34 mouse cellular contexts compared by ENCODE assay signal in the genomic region with DNA sequence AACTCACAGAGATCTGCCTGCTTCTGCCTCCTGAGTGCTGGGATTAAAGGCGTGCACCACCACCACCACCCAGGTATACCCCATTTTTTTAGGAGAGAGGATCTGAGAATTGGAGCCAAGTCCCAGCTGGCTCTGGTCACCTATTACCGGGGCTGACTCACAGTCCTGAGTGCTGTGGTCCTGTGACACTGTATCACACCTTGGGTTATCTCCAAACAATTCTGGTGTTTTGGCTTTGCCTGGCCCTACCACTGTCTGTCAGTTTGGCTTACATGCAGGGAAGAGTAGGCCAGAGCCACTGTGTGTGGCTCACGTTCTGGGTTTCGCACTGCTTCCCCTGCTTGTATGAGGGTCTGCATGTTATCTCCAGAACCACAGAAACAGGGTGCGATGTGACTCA. TPM values are rescaled to one million over a fixed set of nuclear protein-coding genes. Genes with fewer than 3 reads are reported as not detected.
DNase-seq lines count a peak whose midpoint lies in the region; ATAC-seq and TF ChIP-seq lines count a peak whose summit lies in the region.
"Had no signal": no experiment of that assay in that cellular context is flagged by ENCODE, and none has a peak within 500 bp of the region (broad histone marks: within the 10 kb centered on the region; RNA-seq: fewer than 3 reads in every experiment).

No protein-coding gene starts in this region.

- no peak for TF ChIP-seq CTCF in cerebellum, adult 2 months (IDR thresholded peaks at IDR 0.05; ENCODE audit: borderline replicate concordance, insufficient read depth, low read depth, low read length)
- no peak for TF ChIP-seq CTCF in liver, postnatal 0 days (IDR thresholded peaks at IDR 0.05; ENCODE audit: low read depth)
- TF ChIP-seq CTCF in cortical plate, adult 2 months (IDR thresholded peaks at IDR 0.05; ENCODE audit: extremely low read depth, insufficient read depth, low read length): no peak

- ATAC-seq in liver, embryonic 12.5 days: no peak
- ATAC-seq in liver, postnatal 0 days: no peak
- ATAC-seq: CD4-positive, CD25-positive, alpha-beta regulatory T cell, adult 4 months; forebrain, embryonic 13.5 days; forebrain, embryonic 16.5 days; hindbrain, postnatal 0 days; inflammation-experienced regulatory T-cells, adult 6 months; intestine, embryonic 16.5 days had no signal

- intact Hi-C loops in heart, postnatal 25 days (cut with DNase I): no loop called here

- TF ChIP-seq POLR2A in cerebellum, adult 2 months (IDR thresholded peaks at IDR 0.05; ENCODE audit: borderline replicate concordance, insufficient read depth, low read length): no peak
- no peak for TF ChIP-seq POLR2A in cortical plate, adult 2 months (IDR thresholded peaks at IDR 0.05; ENCODE audit: extremely low read depth, insufficient read depth, low read length)

- peak overlapping the region; percentile 17; the same call in 1 of the 2 replicates for H3K9ac ChIP-seq in liver, embryonic 12.5 days
- H3K9ac ChIP-seq in liver, postnatal 0 days (replicated peaks): no peak overlapping the region
- H3K9ac ChIP-seq: forebrain, embryonic 13.5 days; heart, embryonic 12.5 days; heart, embryonic 15.5 days; hindbrain, embryonic 14.5 days had no signal

- peak; percentile 48 to 74 for DNase-seq in cerebellum, adult 2 months
- no peak for DNase-seq in cerebellum, postnatal 25 days
- peak; percentile 85 for DNase-seq in heart, adult 11 months
- DNase-seq in heart, postnatal 25 days (ENCODE audit: low spot score): no peak
- no peak for DNase-seq in liver, postnatal 0 days
- DNase-seq in kidney, postnatal 25 days: no peak
- DNase-seq: adrenal gland, adult 2 months; adrenal gland, postnatal 14 days; cerebellum, adult 8-10 months; cerebellum, postnatal 10 days; gastrocnemius, postnatal 25 days; heart, postnatal 10 days; heart, postnatal 4 days; kidney, adult 18-20 months had no signal

- TF ChIP-seq EP300 in liver, postnatal 0 days (IDR thresholded peaks at IDR 0.05; ENCODE audit: low read depth): no peak

- H3K27ac ChIP-seq in cerebellum, adult 2 months (ENCODE audit: insufficient read depth, low read length): peak overlapping the region; percentile 47; the same call in 1 of the 2 replicates
- H3K27ac ChIP-seq in liver, embryonic 12.5 days: 0 out of 2 replicates have a peak overlapping the region, but pooled peaks have one; percentile 11
- no peak overlapping the region for H3K27ac ChIP-seq in liver, postnatal 0 days (ENCODE audit: low read depth)
- 0 out of 2 replicates have a peak overlapping the region, but pooled peaks have one; percentile 10 for H3K27ac ChIP-seq in cortical plate, adult 2 months (ENCODE audit: insufficient read depth, low read length)
- H3K27ac ChIP-seq: forebrain, embryonic 10.5 days; forebrain, embryonic 13.5 days; heart, embryonic 15.5 days; hindbrain, embryonic 14.5 days; hindbrain, postnatal 0 days had no signal

- H3K36me3 ChIP-seq in liver, embryonic 12.5 days: no peaks in the 10 kb centered on the region
- no peaks in the 10 kb centered on the region for H3K36me3 ChIP-seq in liver, postnatal 0 days (replicated peaks; ENCODE audit: insufficient read depth, low read length)
- H3K36me3 ChIP-seq: forebrain, embryonic 10.5 days; heart, embryonic 12.5 days; heart, embryonic 15.5 days had no signal

- 45% methylated on average over 5 of the region's 5 CpGs for WGBS in cerebellum, adult 2 months
- WGBS in liver, embryonic 12.5 days (ENCODE audit: insufficient replicate concordance): 76% methylated on average over 5 of the region's 5 CpGs
- WGBS in liver, postnatal 0 days (ENCODE audit: insufficient replicate concordance): 82% methylated on average over 5 of the region's 5 CpGs

- H3K4me2 ChIP-seq in liver, embryonic 12.5 days: no peak overlapping the region
- no peak overlapping the region for H3K4me2 ChIP-seq in liver, postnatal 0 days (ENCODE audit: low read depth, low read length)
- H3K4me2 ChIP-seq: forebrain, embryonic 13.5 days; heart, embryonic 12.5 days; heart, embryonic 15.5 days; hindbrain, embryonic 14.5 days had no signal

- peaks cover 12% of the 10 kb centered on the region for H3K4me1 ChIP-seq in cerebellum, adult 2 months (ENCODE audit: control insufficient read depth, insufficient read depth, low read length)
- H3K4me1 ChIP-seq in liver, embryonic 12.5 days: peaks cover 52% of the 10 kb centered on the region
- H3K4me1 ChIP-seq in liver, postnatal 0 days (ENCODE audit: insufficient read depth): peaks cover 3% of the 10 kb centered on the region; the same call in 1 of the 2 replicates
- peaks cover 3% of the 10 kb centered on the region; the same call in 1 of the 2 replicates for H3K4me1 ChIP-seq in cortical plate, adult 2 months (ENCODE audit: control insufficient read depth, insufficient read depth, low read length)

- no peak overlapping the region for H3K4me3 ChIP-seq in cerebellum, adult 2 months (replicated peaks; ENCODE audit: insufficient read depth, low read depth, low read length)
- H3K4me3 ChIP-seq in liver, embryonic 12.5 days: no peak overlapping the region
- H3K4me3 ChIP-seq in liver, postnatal 0 days (ENCODE audit: low read depth, low read length): no peak overlapping the region
- no peak overlapping the region for H3K4me3 ChIP-seq in cortical plate, adult 2 months (ENCODE audit: insufficient read depth, low read length)
- H3K4me3 ChIP-seq: forebrain, embryonic 10.5 days; forebrain, embryonic 13.5 days; heart, embryonic 12.5 days; heart, embryonic 15.5 days had no signal

- no peaks in the 10 kb centered on the region for H3K9me3 ChIP-seq in liver, embryonic 12.5 days (replicated peaks)
- no peaks in the 10 kb centered on the region for H3K9me3 ChIP-seq in liver, postnatal 0 days (ENCODE audit: low read length)
- H3K9me3 ChIP-seq: forebrain, embryonic 10.5 days; forebrain, embryonic 13.5 days; heart, embryonic 12.5 days; heart, embryonic 15.5 days had no signal

- H3K27me3 ChIP-seq in cerebellum, adult 2 months (ENCODE audit: control insufficient read depth, insufficient read depth, low read length): no peaks in the 10 kb centered on the region
- peaks cover 33% of the 10 kb centered on the region for H3K27me3 ChIP-seq in liver, embryonic 12.5 days (replicated peaks)
- H3K27me3 ChIP-seq in liver, postnatal 0 days (ENCODE audit: insufficient read depth, low read length): peaks cover 9% of the 10 kb centered on the region
- H3K27me3 ChIP-seq: forebrain, embryonic 13.5 days; heart, embryonic 15.5 days had no signal

RNA-seq across cellular contexts. Expression of gene Csdc2, which starts 3.7 kb away (rescaled TPM):
- 258 and 264 TPM in 2 replicates for polyA plus RNA-seq in cerebellum, adult 2 months (2012; rRNA removed)
- 10 to 100 TPM; 73.5 to 87.5 TPM for total RNA-seq in heart, postnatal 25 days (2021)
- 1.8 and 2.5 TPM in 2 replicates for polyA plus RNA-seq in liver, embryonic 12.5 days (2016; fragmentation: Nextera tagmentation; extraction: Ambion mirVana)
- 0.52 and 0.59 TPM in 2 replicates for polyA plus RNA-seq in liver, postnatal 0 days (2015; fragmentation: Nextera tagmentation; extraction: Ambion mirVana)
- 111 and 115 TPM in 2 replicates for polyA plus RNA-seq in cortical plate, adult 2 months (2012; rRNA removed)
- total RNA-seq: MEL had no signal
- polyA plus RNA-seq: CD4-positive, CD25-positive, alpha-beta regulatory T cell, adult 4 months; inflammation-experienced regulatory T-cells, adult 6 months had no signal

RNA-seq across cellular contexts. Expression of gene Polr3h, which starts 14.2 kb away (rescaled TPM):
- 50.4 and 51.2 TPM in 2 replicates for polyA plus RNA-seq in cerebellum, adult 2 months (2012; rRNA removed)
- total RNA-seq in heart, postnatal 25 days (2021): 1 to 10 TPM; 6.7 to 7.0 TPM
- polyA plus RNA-seq in liver, embryonic 12.5 days (2016; fragmentation: Nextera tagmentation; extraction: Ambion mirVana): 87.2 and 96.3 TPM in 2 replicates
- 57.0 and 57.3 TPM in 2 replicates for polyA plus RNA-seq in liver, postnatal 0 days (2015; fragmentation: Nextera tagmentation; extraction: Ambion mirVana)
- 61.5 and 63.0 TPM in 2 replicates for polyA plus RNA-seq in cortical plate, adult 2 months (2012; rRNA removed)

RNA-seq across cellular contexts. Expression of gene Pmm1, which starts 20.5 kb away (rescaled TPM):
- polyA plus RNA-seq in cerebellum, adult 2 months (2012; rRNA removed): 249 and 289 TPM in 2 replicates
- 10 to 100 TPM; 26.6 to 27.0 TPM for total RNA-seq in heart, postnatal 25 days (2021)
- 24.6 and 28.0 TPM in 2 replicates for polyA plus RNA-seq in liver, embryonic 12.5 days (2016; fragmentation: Nextera tagmentation; extraction: Ambion mirVana)
- 9.8 and 10.1 TPM in 2 replicates for polyA plus RNA-seq in liver, postnatal 0 days (2015; fragmentation: Nextera tagmentation; extraction: Ambion mirVana)
- 294 and 300 TPM in 2 replicates for polyA plus RNA-seq in cortical plate, adult 2 months (2012; rRNA removed)

RNA-seq across cellular contexts. Expression of gene 1700029P11Rik, which starts 40.1 kb away (rescaled TPM):
- polyA plus RNA-seq in cerebellum, adult 2 months (2012; rRNA removed): not detected in 2 replicates
- not detected for total RNA-seq in heart, postnatal 25 days (2021)
- not detected in 2 replicates for polyA plus RNA-seq in liver, embryonic 12.5 days (2016; fragmentation: Nextera tagmentation; extraction: Ambion mirVana)
- not detected in 2 replicates for polyA plus RNA-seq in liver, postnatal 0 days (2015; fragmentation: Nextera tagmentation; extraction: Ambion mirVana)
- not detected in 2 replicates for polyA plus RNA-seq in cortical plate, adult 2 months (2012; rRNA removed)
- total RNA-seq: adrenal gland, adult 2 months; adrenal gland, postnatal 14 days; adrenal gland, postnatal 4 days; gastrocnemius, adult 18-20 months; gastrocnemius, postnatal 25 days; heart, adult 8-10 months; heart, postnatal 10 days; heart, postnatal 4 days; hindbrain, postnatal 0 days; MEL had no signal
- polyA plus RNA-seq: adrenal gland, adult 2 months; brain, embryonic 14.5 days; C2C12; CD4-positive, CD25-positive, alpha-beta regulatory T cell, adult 4 months; embryonic facial prominence, embryonic 14.5 days; forebrain, embryonic 10.5 days; forebrain, embryonic 13.5 days; forebrain, embryonic 16.5 days; heart, embryonic 12.5 days; heart, embryonic 15.5 days; hindbrain, embryonic 11.5 days; hindbrain, embryonic 14.5 days; hindbrain, postnatal 0 days; inflammation-experienced regulatory T-cells, adult 6 months; intestine, embryonic 16.5 days had no signal

RNA-seq across cellular contexts. Expression of gene Xrcc6, which starts 47.4 kb away (rescaled TPM):
- 35.9 and 37.9 TPM in 2 replicates for polyA plus RNA-seq in cerebellum, adult 2 months (2012; rRNA removed)
- 10 to 100 TPM; 21.4 to 23.5 TPM for total RNA-seq in heart, postnatal 25 days (2021)
- 94.9 and 98.7 TPM in 2 replicates for polyA plus RNA-seq in liver, embryonic 12.5 days (2016; fragmentation: Nextera tagmentation; extraction: Ambion mirVana)
- 25.7 and 27.8 TPM in 2 replicates for polyA plus RNA-seq in liver, postnatal 0 days (2015; fragmentation: Nextera tagmentation; extraction: Ambion mirVana)
- 23.5 and 27.4 TPM in 2 replicates for polyA plus RNA-seq in cortical plate, adult 2 months (2012; rRNA removed)

Comparison
In these comparisons a context has a peak if more than half of its experiments do, and no peak if none do; other contexts are left out.
1. DNase-seq: peak in cerebellum, adult 2 months (2 of 2) and heart, adult 11 months (single experiment); none in cerebellum, postnatal 25 days (0 of 2), heart, postnatal 25 days (single experiment), liver, postnatal 0 days (single experiment) and kidney, postnatal 25 days (0 of 2).
2. RNA of gene Csdc2, which starts 3.7 kb away (polyA plus RNA-seq): 258 to 264 TPM in cerebellum, adult 2 months and 111 to 115 TPM in cortical plate, adult 2 months; 1.8 to 2.5 TPM in liver, embryonic 12.5 days and 0.52 to 0.59 TPM in liver, postnatal 0 days; every median in the first group is over 10 times any median in the second.